Mouse (Mus musculus) ES-Bruce4 (cell line): ENCODE measurements around the gene Nol4l.

Experiments
- CTCF ChIP-seq: IDR thresholded peaks from one replicate; pipeline ENCODE4 v1.8.1; 2011; ENCODE audit warnings: low read depth, low read length
- EP300 ChIP-seq: IDR thresholded peaks from 2 replicates; pipeline ENCODE4 v1.6.1; 2011; ENCODE audit warnings: low read depth, low read length; ENCODE audit not compliant: insufficient read depth

DNA sequence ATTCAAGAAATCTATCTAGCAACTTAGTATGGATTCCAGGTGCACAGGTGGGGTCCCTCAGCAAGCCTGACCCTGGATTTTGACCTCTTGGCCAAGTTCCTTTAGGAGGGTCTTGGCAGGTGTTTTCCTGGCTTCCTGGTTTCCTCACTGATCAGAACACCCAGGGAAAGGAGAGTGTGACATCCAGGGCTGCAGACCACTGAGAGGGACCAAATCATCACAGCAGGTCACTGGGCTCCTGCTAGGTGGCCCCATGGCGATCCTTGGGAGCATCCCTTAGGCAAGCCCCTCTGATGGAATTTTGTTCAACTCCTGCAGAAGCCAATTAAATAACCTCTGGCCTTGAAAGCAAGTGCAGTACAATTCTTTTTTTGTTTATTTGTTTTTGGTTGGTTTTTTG, 39.7 kb downstream of the Nol4l start:
- TF ChIP-seq EP300: no peak
- TF ChIP-seq CTCF: no peak
